Mouse (Mus musculus): Measurements from ENCODE around the gene Elac2.

DNA sequence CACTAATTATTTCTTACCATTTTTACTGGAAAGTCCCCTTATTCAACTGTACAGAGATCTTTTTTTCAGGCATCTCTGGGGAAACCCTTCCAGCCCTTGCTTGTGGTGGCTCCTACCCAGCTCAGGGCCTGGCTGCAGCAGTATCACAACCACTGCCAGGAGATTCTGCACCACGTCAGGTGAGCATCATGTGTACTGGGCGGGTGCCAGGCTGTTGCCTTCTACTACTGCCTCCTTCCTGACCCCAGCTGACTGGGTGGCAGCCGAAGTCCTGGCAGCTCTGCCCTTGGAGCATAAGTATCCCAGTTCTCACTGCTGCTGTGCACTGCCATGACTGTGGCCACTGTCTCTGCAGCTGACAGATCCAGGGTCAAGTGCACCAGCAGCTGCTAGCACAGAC, 19.6 kb downstream of the Elac2 start:
- TF ChIP-seq CTCF (IDR thresholded peaks at IDR 0.05; ENCODE audit: extremely low read depth, insufficient read length, insufficient replicate concordance, low read depth, low read length), result no peak
- TF ChIP-seq POLR2A (IDR thresholded peaks at IDR 0.05; ENCODE audit: low read depth, low read length), result no peak

Measured in small intestine, adult 2 months (tissue).